Mouse (Mus musculus) hindbrain, postnatal 0 days (tissue): ENCODE measurements around the gene Sdcbp2. TPM values are rescaled to one million over a fixed set of nuclear protein-coding genes. Genes with fewer than 3 reads are reported as not detected.

Experiments
- ATAC-seq: fragments of 200-750 bp; cut with Nextera tagmentation; 2 replicates; pipeline ENCODE4 v1.8.0; 2017; ENCODE audit warnings: mild to moderate bottlenecking, moderate TSS enrichment, moderate library complexity
- DNase-seq: peaks from one replicate; pipeline ENCODE4 v3.0.0-alpha.2; 2015; ENCODE audit warnings: low spot score
- H3K27ac ChIP-seq: fragments of 300-500 bp; sonication (generic); 2 replicates; pipeline ENCODE4 v1.5.1; 2014; ENCODE audit warnings: mild to moderate bottlenecking
- H3K27me3 ChIP-seq: fragments of 300-500 bp; sonication (generic); 2 replicates; pipeline ENCODE4 v1.6.1; 2014; ENCODE audit warnings: low read length, mixed read lengths; ENCODE audit not compliant: insufficient read depth
- H3K36me3 ChIP-seq: fragments of 300-500 bp; sonication (generic); 2 replicates; pipeline ENCODE4 v1.6.1; 2014; ENCODE audit warnings: low read length, mixed read lengths; ENCODE audit not compliant: insufficient read depth
- H3K4me1 ChIP-seq: fragments of 300-500 bp; sonication (generic); 2 replicates; pipeline ENCODE4 v1.6.1; 2014; ENCODE audit warnings: antibody characterized with exemption, low read length, mixed read lengths; ENCODE audit not compliant: insufficient read depth
- H3K4me2 ChIP-seq: fragments of 300-500 bp; sonication (generic); 2 replicates; pipeline ENCODE4 v1.6.1; 2014; ENCODE audit warnings: low read depth, mild to moderate bottlenecking, low read length, moderate library complexity, mixed read lengths
- H3K4me3 ChIP-seq: fragments of 300-500 bp; sonication (generic); 2 replicates; pipeline ENCODE4 v1.5.1; 2014; ENCODE audit warnings: low read length
- H3K9ac ChIP-seq: fragments of 300-500 bp; sonication (generic); replicated peaks from 2 replicates; pipeline ENCODE4 v1.6.1; 2014; ENCODE audit warnings: mild to moderate bottlenecking, low read length, moderate library complexity, mixed read lengths
- H3K9me3 ChIP-seq: fragments of 300-500 bp; sonication (generic); 2 replicates; pipeline ENCODE4 v1.6.1; 2016; ENCODE audit warnings: low read length, mixed read lengths
- CTCF ChIP-seq: IDR thresholded peaks from 2 replicates; pipeline ENCODE4 v1.5.1; 2016; ENCODE audit warnings: antibody characterized with exemption, control low read depth, low read depth
- WGBS: fragments of 180-500 bp; shearing (Covaris S2); extraction: QIAGEN DNeasy Blood & Tissue Kit; methylation state at CpG from one replicate; pipeline ENCODE4 v1.1.7; 2014; 5-methylcytosine and 5-hydroxymethylcytosine counted together
- polyA plus RNA-seq: library from polyadenylated mRNA; unstranded; fragments of >200 nt; fragmentation: Nextera tagmentation; extraction: Ambion mirVana; gene quantifications from 2 replicates; pipeline ENCODE4 v1.2.1, GENCODE M21; 2015
- total RNA-seq: library from RNA; depleted of rRNA; stranded (reverse); fragments of >200 nt; gene quantifications from 2 replicates; pipeline ENCODE4 v1.2.3, GENCODE M21; 2014

Gene Sdcbp2
- total and polyA plus RNA-seq, 2 experiments from 2014 or later, result 0.42 to 1.3 TPM

GRCm38 (mm10) chr2:151533632-151534031 is 38.8 kb upstream of the Sdcbp2 start:
- WGBS, result 94% methylated on average over 6 of the region's 6 CpGs

GRCm38 (mm10) chr2:151535961-151536617 is 36.3 kb upstream of the Sdcbp2 start:
- DNase-seq, result no peak
- WGBS, result 25% methylated on average over 1 of the region's 1 CpGs
- peak; percentile 31; the same call in 1 of the 2 replicates for ATAC-seq

More at GRCm38 (mm10) chr2:151533632-151534031, 38.8 kb upstream of the Sdcbp2 start:
- no peaks in the 10 kb centered on the region for H3K27me3 ChIP-seq
- H3K36me3 ChIP-seq, result no peaks in the 10 kb centered on the region
- H3K27ac ChIP-seq, result no peak overlapping the region
- no peak overlapping the region for H3K4me3 ChIP-seq
- no peak overlapping the region for H3K4me2 ChIP-seq
- no peak overlapping the region for H3K9ac ChIP-seq
- no peaks in the 10 kb centered on the region for H3K9me3 ChIP-seq
- ATAC-seq (no peak), DNase-seq (no peak)
- TF ChIP-seq CTCF, result no peak
- H3K4me1 ChIP-seq, result no peaks in the 10 kb centered on the region

GRCm38 (mm10) chr2:151536618-151536974 is 35.8 kb upstream of the Sdcbp2 start:
- Histone ChIP-seq H3K27me3 (no peaks in the 10 kb centered on the region), H3K27ac (0 out of 2 replicates have a peak overlapping the region, but pooled peaks have one; percentile 45), H3K4me1 (peaks cover 3% of the 10 kb centered on the region; the same call in 1 of the 2 replicates), H3K4me2 (no peak overlapping the region), H3K9ac (no peak overlapping the region), H3K4me3 (no peak overlapping the region), H3K9me3 (no peaks in the 10 kb centered on the region), H3K36me3 (no peaks in the 10 kb centered on the region)
- DNase-seq (peak; percentile 37), ATAC-seq (no peak)
- no peak for TF ChIP-seq CTCF
- WGBS, result 50% methylated on average over 5 of the region's 5 CpGs

More at GRCm38 (mm10) chr2:151535961-151536617, 36.3 kb upstream of the Sdcbp2 start:
- Histone ChIP-seq H3K9me3 (no peaks in the 10 kb centered on the region), H3K27me3 (no peaks in the 10 kb centered on the region), H3K4me3 (no peak overlapping the region), H3K36me3 (no peaks in the 10 kb centered on the region), H3K4me2 (no peak overlapping the region), H3K4me1 (no peaks in the 10 kb centered on the region), H3K27ac (0 out of 2 replicates have a peak overlapping the region, but pooled peaks have one; percentile 45), H3K9ac (no peak overlapping the region)
- TF ChIP-seq CTCF, result no peak

- no peak for TF ChIP-seq CTCF
- Histone ChIP-seq H3K9ac (no peak overlapping the region), H3K4me1 (peaks cover 7% of the 10 kb centered on the region; the same call in 1 of the 2 replicates), H3K27me3 (no peaks in the 10 kb centered on the region), H3K4me2 (no peak overlapping the region), H3K36me3 (no peaks in the 10 kb centered on the region), H3K9me3 (no peaks in the 10 kb centered on the region), H3K4me3 (no peak overlapping the region), H3K27ac (no peak overlapping the region)
- 64% methylated on average over 4 of the region's 4 CpGs for WGBS
- ATAC-seq (no peak), DNase-seq (no peak)
Measured at GRCm38 (mm10) chr2:151538646-151539045, 33.8 kb upstream of the Sdcbp2 start.

GRCm38 (mm10) chr2:151542323-151543062 is 29.9 kb upstream of the Sdcbp2 start, which contains the start of gene Fkbp1a:
TSS of gene Fkbp1a (plus strand) at chr2:151542483.
- no peak; the same call in 1 of the 2 replicates for TF ChIP-seq CTCF
- H3K27ac ChIP-seq, result peak within 1 kb of the TSS; percentile 92
- under 1% methylated on average over 88 of the region's 93 CpGs for WGBS
- DNase-seq (peak; percentile 98), ATAC-seq (peak; percentile 98)
- H3K27me3 ChIP-seq, result no peaks in the 10 kb centered on the region
- peak within 1 kb of the TSS; percentile 96 for H3K9ac ChIP-seq
- peak within 1 kb of the TSS; percentile 90 for H3K4me2 ChIP-seq
- peak within 1 kb of the TSS; percentile 95 for H3K4me3 ChIP-seq
- peaks cover 24% of the 10 kb centered on the region for H3K36me3 ChIP-seq
- no peaks in the 10 kb centered on the region for H3K9me3 ChIP-seq
- peaks cover 24% of the 10 kb centered on the region for H3K4me1 ChIP-seq

- no peak for TF ChIP-seq CTCF
- peak; percentile 28; the same call in 1 of the 2 replicates for ATAC-seq
- peak; percentile 61 for DNase-seq
- Histone ChIP-seq H3K9ac (peak overlapping the region; percentile 96), H3K9me3 (no peaks in the 10 kb centered on the region), H3K36me3 (peaks cover 26% of the 10 kb centered on the region), H3K4me1 (peaks cover 24% of the 10 kb centered on the region), H3K4me3 (peak overlapping the region; percentile 95), H3K4me2 (peak overlapping the region; percentile 90), H3K27ac (peak overlapping the region; percentile 92), H3K27me3 (no peaks in the 10 kb centered on the region)
- WGBS, result under 1% methylated on average over 21 of the region's 21 CpGs
Measured at GRCm38 (mm10) chr2:151543063-151543895, 29.1 kb upstream of the Sdcbp2 start.
